Comparison of ENCODE assay signal across 8 mouse cellular contexts in the genomic region with DNA sequence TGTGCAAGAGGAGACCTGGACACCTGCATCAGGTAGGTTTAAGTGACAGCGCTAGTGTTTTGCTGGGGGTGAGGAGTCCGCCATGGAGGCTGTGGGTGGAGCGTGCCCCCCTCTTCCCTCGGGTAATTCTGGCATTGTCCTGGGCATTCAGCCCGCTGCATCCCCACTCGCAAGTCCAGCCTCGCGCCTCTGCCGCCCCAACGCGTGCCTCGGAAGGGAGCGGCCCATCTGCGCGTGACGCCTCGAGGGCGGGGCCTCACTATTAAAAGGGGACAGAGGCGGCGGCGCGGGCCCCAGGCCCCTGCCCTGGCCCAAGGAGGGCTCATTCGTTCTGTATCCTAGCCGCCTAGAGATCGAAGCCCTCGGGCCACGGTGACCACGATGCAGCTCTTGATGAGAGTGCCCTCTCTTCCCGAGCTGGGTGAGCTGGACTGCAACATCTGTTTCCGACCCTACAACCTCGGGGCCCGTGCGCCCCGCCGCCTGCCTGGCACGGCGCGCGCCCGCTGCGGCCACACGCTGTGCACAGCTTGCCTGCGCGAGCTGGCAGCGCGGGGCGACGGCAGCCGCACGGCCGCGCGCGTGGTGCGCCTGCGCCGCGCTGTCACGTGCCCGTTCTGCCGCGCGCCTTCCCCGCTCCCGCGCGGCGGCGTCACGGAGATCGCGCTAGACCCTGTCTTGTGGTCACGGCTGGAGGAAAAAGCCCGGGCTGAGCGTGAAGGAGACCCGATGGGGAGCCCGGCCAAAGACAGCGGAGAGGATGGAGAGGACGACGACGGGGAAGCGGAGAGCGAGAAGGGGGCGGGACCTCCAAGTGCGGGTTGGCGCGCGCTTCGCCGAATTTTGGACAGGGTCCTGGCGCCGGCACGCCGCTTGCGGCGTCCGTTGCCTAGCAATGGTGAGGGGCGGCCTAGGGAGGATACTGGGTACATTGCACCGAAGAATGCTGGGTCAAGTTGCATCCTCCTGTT. TPM values are rescaled to one million over a fixed set of nuclear protein-coding genes. Genes with fewer than 3 reads are reported as not detected.
DNase-seq lines count a peak whose midpoint lies in the region; ATAC-seq and TF ChIP-seq lines count a peak whose summit lies in the region.

A gene (plus strand): TSS at position 301 of the 971 bp plus-strand sequence.

- DNase-seq in adrenal gland, postnatal 4 days (ENCODE audit: low spot score in 2 of 2), result peak; percentile 34 to 44
- peak; percentile 85 to 86 for DNase-seq in heart, adult 2 months
- peak; percentile 77 for DNase-seq in kidney, adult 18-20 months
- peak; percentile 85 for DNase-seq in limb, embryonic 11.5 days (ENCODE audit: low spot score)
- DNase-seq in right cerebral cortex, postnatal 4 days, result peak; percentile 82
- no peak for DNase-seq in MN1 (ENCODE audit: low spot score)

- peak; percentile 27; the same call in 1 of the 2 replicates for TF ChIP-seq POLR2A in heart, adult 2 months (IDR thresholded peaks at IDR 0.05; ENCODE audit: insufficient read depth, low read depth, low read length)

- under 1% methylated on average over 99 of the region's 99 CpGs for WGBS in embryonic facial prominence, embryonic 13.5 days
- WGBS in heart, adult 2 months, result 3% methylated on average over 99 of the region's 99 CpGs
- 2% methylated on average over 99 of the region's 99 CpGs for WGBS in limb, embryonic 11.5 days
- WGBS in midbrain, embryonic 12.5 days, result 1% methylated on average over 98 of the region's 99 CpGs

- H3K4me2 ChIP-seq in embryonic facial prominence, embryonic 13.5 days, result peak within 1 kb of the TSS; percentile 82
- H3K4me2 ChIP-seq in limb, embryonic 11.5 days (ENCODE audit: low read depth, severe bottlenecking), result peak within 1 kb of the TSS; percentile 84
- H3K4me2 ChIP-seq in midbrain, embryonic 12.5 days (replicated peaks), result peak within 1 kb of the TSS; percentile 79

- peak within 1 kb of the TSS; percentile 94 for H3K27ac ChIP-seq in embryonic facial prominence, embryonic 13.5 days
- peak within 1 kb of the TSS; percentile 20; the same call in 1 of the 2 replicates for H3K27ac ChIP-seq in heart, adult 2 months
- peak within 1 kb of the TSS; percentile 58; the same call in 1 of the 2 replicates for H3K27ac ChIP-seq in limb, embryonic 11.5 days (replicated peaks; ENCODE audit: low read depth, low read length)
- H3K27ac ChIP-seq in midbrain, embryonic 12.5 days (replicated peaks), result peak within 1 kb of the TSS; percentile 80

- H3K4me3 ChIP-seq in embryonic facial prominence, embryonic 13.5 days, result peak within 1 kb of the TSS; percentile 63
- peak within 1 kb of the TSS; percentile 73 for H3K4me3 ChIP-seq in heart, adult 2 months
- H3K4me3 ChIP-seq in limb, embryonic 11.5 days (ENCODE audit: low read depth, low read length), result peak within 1 kb of the TSS; percentile 51
- peak within 1 kb of the TSS; percentile 60 for H3K4me3 ChIP-seq in midbrain, embryonic 12.5 days

- peaks cover 18% of the 10 kb centered on the region for H3K4me1 ChIP-seq in embryonic facial prominence, embryonic 13.5 days
- H3K4me1 ChIP-seq in heart, adult 2 months (ENCODE audit: control insufficient read depth, insufficient read depth, low read length), result peaks cover 2% of the 10 kb centered on the region
- peaks cover 7% of the 10 kb centered on the region for H3K4me1 ChIP-seq in limb, embryonic 11.5 days (ENCODE audit: control insufficient read depth, insufficient read depth, low read length)
- H3K4me1 ChIP-seq in midbrain, embryonic 12.5 days, result peaks cover 16% of the 10 kb centered on the region

- H3K9ac ChIP-seq in embryonic facial prominence, embryonic 13.5 days, result peak within 1 kb of the TSS; percentile 83
- H3K9ac ChIP-seq in heart, adult 2 months (ENCODE audit: low read depth, low read length), result peak within 1 kb of the TSS; percentile 68
- H3K9ac ChIP-seq in limb, embryonic 11.5 days (ENCODE audit: low read length), result peak within 1 kb of the TSS; percentile 78
- H3K9ac ChIP-seq in midbrain, embryonic 12.5 days (replicated peaks), result peak within 1 kb of the TSS; percentile 59

- peaks cover 29% of the 10 kb centered on the region for H3K36me3 ChIP-seq in embryonic facial prominence, embryonic 13.5 days
- no peaks in the 10 kb centered on the region for H3K36me3 ChIP-seq in heart, adult 2 months (ENCODE audit: control insufficient read depth, insufficient read depth, low read length)
- peaks cover 9% of the 10 kb centered on the region for H3K36me3 ChIP-seq in limb, embryonic 11.5 days (ENCODE audit: control insufficient read depth, insufficient read depth, low read length)
- H3K36me3 ChIP-seq in midbrain, embryonic 12.5 days, result peaks cover 24% of the 10 kb centered on the region

- intact Hi-C loops in heart, adult 2 months (cut with DNase I), result loop anchor here (2.0 kb wide), 2 partner anchors 18 to 26 kb away; a partner anchor contains a TSS

- no peaks in the 10 kb centered on the region for H3K9me3 ChIP-seq in embryonic facial prominence, embryonic 13.5 days
- H3K9me3 ChIP-seq in limb, embryonic 11.5 days (ENCODE audit: control insufficient read depth, low read length), result no peaks in the 10 kb centered on the region
- no peaks in the 10 kb centered on the region for H3K9me3 ChIP-seq in midbrain, embryonic 12.5 days

- no peaks in the 10 kb centered on the region for H3K27me3 ChIP-seq in embryonic facial prominence, embryonic 13.5 days
- no peaks in the 10 kb centered on the region for H3K27me3 ChIP-seq in heart, adult 2 months (ENCODE audit: control insufficient read depth, insufficient read depth, low read length)
- H3K27me3 ChIP-seq in limb, embryonic 11.5 days (ENCODE audit: control insufficient read depth, insufficient read depth, low read length), result no peaks in the 10 kb centered on the region
- peaks cover 19% of the 10 kb centered on the region for H3K27me3 ChIP-seq in midbrain, embryonic 12.5 days

- TF ChIP-seq EP300 in heart, adult 2 months (IDR thresholded peaks at IDR 0.05; ENCODE audit: insufficient read depth, low read depth, low read length), result no peak

- ATAC-seq in embryonic facial prominence, embryonic 13.5 days (ENCODE audit: insufficient number of reproducible peaks, insufficient read depth, low FRiP score, low TSS enrichment, low read depth), result peak; percentile 86
- peak; percentile 83 for ATAC-seq in limb, embryonic 11.5 days (ENCODE audit: insufficient number of reproducible peaks, low FRiP score, low TSS enrichment, low read depth)
- ATAC-seq in midbrain, embryonic 12.5 days (ENCODE audit: low FRiP score, low read depth), result peak; percentile 87

- no peak for TF ChIP-seq CTCF in heart, adult 2 months (IDR thresholded peaks at IDR 0.05)

- H3K79me2 ChIP-seq in heart, adult 2 months (replicated peaks; ENCODE audit: control insufficient read depth, insufficient read depth, low read length), result no peaks in the 10 kb centered on the region

RNA-seq across cellular contexts. Expression of the gene that starts here (rescaled TPM):
- total RNA-seq in adrenal gland, postnatal 4 days (2021), result 10 to 100 TPM in 1 of 2 experiments, 1 to 10 TPM in 1; 9.4 to 10.6 TPM
- 24.7 and 26.4 TPM in 2 replicates for polyA plus RNA-seq in embryonic facial prominence, embryonic 13.5 days (2015; fragmentation: Nextera tagmentation; extraction: Ambion mirVana)
- total RNA-seq in heart, adult 2 months (2021), result under 1 TPM; 0.31 to 0.36 TPM
- polyA plus RNA-seq in heart, adult 2 months (2012; rRNA removed), result 0.51 and 0.82 TPM in 2 replicates
- 25.0 and 28.5 TPM in 2 replicates for polyA plus RNA-seq in limb, embryonic 11.5 days (2014; fragmentation: Nextera tagmentation; extraction: Ambion mirVana)
- 48.4 and 50.5 TPM in 2 replicates for polyA plus RNA-seq in midbrain, embryonic 12.5 days (2016; fragmentation: Nextera tagmentation; extraction: Ambion mirVana)

Comparison
In these comparisons a context has a peak if more than half of its experiments do, and no peak if none do; other contexts are left out.
1. RNA of the gene that starts here (total RNA-seq): 9.4 to 10.6 TPM in adrenal gland, postnatal 4 days; 0.31 to 0.36 TPM in heart, adult 2 months; every median in the first group is over 4 times any median in the second.
2. RNA of the gene that starts here (polyA plus RNA-seq): 48.4 to 50.5 TPM in midbrain, embryonic 12.5 days, 24.7 to 26.4 TPM in embryonic facial prominence, embryonic 13.5 days and 25.0 to 28.5 TPM in limb, embryonic 11.5 days; 0.51 to 0.82 TPM in heart, adult 2 months; every median in the first group is over 10 times any median in the second.
3. Peak in DNase-seq, H3K4me3 ChIP-seq, H3K27ac ChIP-seq and H3K9ac ChIP-seq in heart, adult 2 months; RNA of the gene not detected or under 1 TPM.
4. H3K27ac ChIP-seq: peak in every context shown above with its lines; median percentile 94 in embryonic facial prominence, embryonic 13.5 days; 80 in midbrain, embryonic 12.5 days; 58 in limb, embryonic 11.5 days; 20 in heart, adult 2 months.
5. Peak in every context shown above with its lines, with median percentiles within 50 percentile points of each other: ATAC-seq, H3K4me2 ChIP-seq, H3K4me3 ChIP-seq and H3K9ac ChIP-seq.